Mouse (Mus musculus) olfactory bulb, adult 2 months (tissue): ENCODE measurements around the gene Rpusd4.

ENCODE experiments used
- CTCF ChIP-seq: fragments of 200-500 bp; IDR thresholded peaks from 2 replicates; pipeline ENCODE4 v1.5.1; 2012; ENCODE audit warnings: low read depth, mild to moderate bottlenecking, low read length, moderate library complexity; ENCODE audit not compliant: insufficient read depth
- POLR2A ChIP-seq: fragments of 200-500 bp; IDR thresholded peaks from 2 replicates; pipeline ENCODE4 v1.6.1; 2012; ENCODE audit warnings: mild to moderate bottlenecking, low read depth, low read length, moderate library complexity; ENCODE audit not compliant: insufficient read depth

GRCm38 (mm10) chr9:35323974-35324373 lies 56.3 kb downstream of the Rpusd4 start:
- TF ChIP-seq CTCF (no peak), POLR2A (no peak)
